Mouse (Mus musculus): ENCODE measurements around the gene Atf7ip. TPM values are rescaled to one million over a fixed set of nuclear protein-coding genes. Genes with fewer than 3 reads are reported as not detected.
A peak's percentile ranks its signal among the peaks of the same experiment; 100 is the strongest.

Atf7ip gene
- polyA plus RNA-seq, 1 experiment from 2014 or later, result 43.5 TPM

- Histone ChIP-seq H3K4me3 (replicated peaks) (no peak overlapping the region), H3K27ac (no peak overlapping the region), H3K4me2 (no peak overlapping the region), H3K9ac (replicated peaks) (no peak overlapping the region), H3K36me3 (no peaks in the 10 kb centered on the region), H3K9me3 (no peaks in the 10 kb centered on the region), H3K27me3 (no peaks in the 10 kb centered on the region), H3K4me1 (replicated peaks) (no peaks in the 10 kb centered on the region)
- whole genome bisulfite sequencing, result 68% methylated on average over 5 of the region's 5 CpGs
- ATAC-seq (ENCODE audit: insufficient number of reproducible peaks, insufficient read depth, low FRiP score, low TSS enrichment, low read depth), result no peak
Observed at GRCm38 (mm10) chr6:136497744-136498143, 8.2 kb upstream of the Atf7ip start.

GRCm38 (mm10) chr6:136499292-136499977 is 6.5 kb upstream of the Atf7ip start:
- H3K4me3 ChIP-seq (replicated peaks), result no peak overlapping the region
- H3K27me3 ChIP-seq, result no peaks in the 10 kb centered on the region
- no peak overlapping the region for H3K9ac ChIP-seq (replicated peaks)
- no peaks in the 10 kb centered on the region for H3K4me1 ChIP-seq (replicated peaks)
- no peak for ATAC-seq (ENCODE audit: insufficient number of reproducible peaks, insufficient read depth, low FRiP score, low TSS enrichment, low read depth)
- H3K27ac ChIP-seq, result no peak overlapping the region
- 74% methylated on average over 10 of the region's 10 CpGs for whole genome bisulfite sequencing
- H3K9me3 ChIP-seq, result no peaks in the 10 kb centered on the region
- no peak overlapping the region for H3K4me2 ChIP-seq
- H3K36me3 ChIP-seq, result no peaks in the 10 kb centered on the region

- no peaks in the 10 kb centered on the region for H3K9me3 ChIP-seq
- no peak for ATAC-seq (ENCODE audit: insufficient number of reproducible peaks, insufficient read depth, low FRiP score, low TSS enrichment, low read depth)
- no peak overlapping the region for H3K27ac ChIP-seq
- H3K9ac ChIP-seq (replicated peaks), result no peak overlapping the region
- H3K4me3 ChIP-seq (replicated peaks), result no peak overlapping the region
- WGBS, result 79% methylated on average over 3 of the region's 3 CpGs
- H3K4me2 ChIP-seq, result no peak overlapping the region
- no peaks in the 10 kb centered on the region for H3K4me1 ChIP-seq (replicated peaks)
- no peaks in the 10 kb centered on the region for H3K36me3 ChIP-seq
- H3K27me3 ChIP-seq, result no peaks in the 10 kb centered on the region
Observed at GRCm38 (mm10) chr6:136508652-136509051, 2.7 kb downstream of the Atf7ip start.

- Histone ChIP-seq H3K9ac (replicated peaks) (no peak overlapping the region), H3K27ac (no peak overlapping the region), H3K4me1 (replicated peaks) (no peaks in the 10 kb centered on the region), H3K4me3 (replicated peaks) (no peak overlapping the region), H3K9me3 (peaks cover 11% of the 10 kb centered on the region), H3K27me3 (no peaks in the 10 kb centered on the region), H3K36me3 (no peaks in the 10 kb centered on the region), H3K4me2 (no peak overlapping the region)
- ATAC-seq (ENCODE audit: insufficient number of reproducible peaks, insufficient read depth, low FRiP score, low TSS enrichment, low read depth), result no peak
- WGBS, result 82% methylated on average over 7 of the region's 7 CpGs
Observed at GRCm38 (mm10) chr6:136510945-136511344, 5.0 kb downstream of the Atf7ip start.

GRCm38 (mm10) chr6:136512351-136512750 is 6.4 kb downstream of the Atf7ip start:
- Histone ChIP-seq H3K27ac (no peak overlapping the region), H3K4me3 (replicated peaks) (no peak overlapping the region), H3K9ac (replicated peaks) (no peak overlapping the region), H3K4me1 (replicated peaks) (no peaks in the 10 kb centered on the region), H3K4me2 (no peak overlapping the region), H3K36me3 (no peaks in the 10 kb centered on the region), H3K9me3 (peaks cover 11% of the 10 kb centered on the region), H3K27me3 (no peaks in the 10 kb centered on the region)
- ATAC-seq (ENCODE audit: insufficient number of reproducible peaks, insufficient read depth, low FRiP score, low TSS enrichment, low read depth), result no peak
- 80% methylated on average over 3 of the region's 3 CpGs for WGBS

- H3K9me3 ChIP-seq, result peaks cover 11% of the 10 kb centered on the region
- WGBS, result 91% methylated on average over 6 of the region's 6 CpGs
- no peak overlapping the region for H3K4me2 ChIP-seq
- H3K27me3 ChIP-seq, result no peaks in the 10 kb centered on the region
- H3K4me3 ChIP-seq (replicated peaks), result no peak overlapping the region
- H3K36me3 ChIP-seq, result peaks cover 4% of the 10 kb centered on the region; the same call in 1 of the 2 replicates
- peaks cover 1% of the 10 kb centered on the region; the same call in 1 of the 2 replicates for H3K4me1 ChIP-seq (replicated peaks)
- ATAC-seq (ENCODE audit: insufficient number of reproducible peaks, insufficient read depth, low FRiP score, low TSS enrichment, low read depth), result no peak
- H3K9ac ChIP-seq (replicated peaks), result no peak overlapping the region
- H3K27ac ChIP-seq, result no peak overlapping the region
Observed at GRCm38 (mm10) chr6:136516626-136517025, 10.7 kb downstream of the Atf7ip start.

- no peak for ATAC-seq (ENCODE audit: insufficient number of reproducible peaks, insufficient read depth, low FRiP score, low TSS enrichment, low read depth)
- Histone ChIP-seq H3K4me2 (no peak overlapping the region), H3K9ac (replicated peaks) (no peak overlapping the region), H3K9me3 (peaks cover 11% of the 10 kb centered on the region), H3K4me1 (replicated peaks) (peaks cover 3% of the 10 kb centered on the region; the same call in 1 of the 2 replicates), H3K4me3 (replicated peaks) (no peak overlapping the region), H3K27ac (no peak overlapping the region), H3K27me3 (no peaks in the 10 kb centered on the region), H3K36me3 (peaks cover 5% of the 10 kb centered on the region; the same call in 1 of the 2 replicates)
Observed at GRCm38 (mm10) chr6:136517221-136517620, 11.3 kb downstream of the Atf7ip start.

GRCm38 (mm10) chr6:136518537-136519246 is 12.7 kb downstream of the Atf7ip start:
- ATAC-seq (ENCODE audit: insufficient number of reproducible peaks, insufficient read depth, low FRiP score, low TSS enrichment, low read depth), result peak; percentile 96
- Histone ChIP-seq H3K9ac (replicated peaks) (peak overlapping the region; percentile 69), H3K4me1 (replicated peaks) (peaks cover 7% of the 10 kb centered on the region; the same call in 1 of the 2 replicates), H3K27ac (peak overlapping the region; percentile 98), H3K9me3 (peaks cover 11% of the 10 kb centered on the region), H3K4me2 (peak overlapping the region; percentile 44), H3K36me3 (peaks cover 18% of the 10 kb centered on the region), H3K27me3 (no peaks in the 10 kb centered on the region), H3K4me3 (replicated peaks) (peak overlapping the region; percentile 61)
- under 1% methylated on average over 59 of the region's 59 CpGs for WGBS

GRCm38 (mm10) chr6:136519254-136519653 is 13.3 kb downstream of the Atf7ip start:
- H3K4me1 ChIP-seq (replicated peaks), result peaks cover 7% of the 10 kb centered on the region; the same call in 1 of the 2 replicates
- peaks cover 5% of the 10 kb centered on the region for H3K9me3 ChIP-seq
- 4% methylated on average over 17 of the region's 17 CpGs for WGBS
- no peak for ATAC-seq (ENCODE audit: insufficient number of reproducible peaks, insufficient read depth, low FRiP score, low TSS enrichment, low read depth)
- H3K4me3 ChIP-seq (replicated peaks), result peak overlapping the region; percentile 61
- H3K27ac ChIP-seq, result peak overlapping the region; percentile 98
- no peaks in the 10 kb centered on the region for H3K27me3 ChIP-seq
- H3K9ac ChIP-seq (replicated peaks), result 0 out of 2 replicates have a peak overlapping the region, but pooled peaks have one; percentile 37
- peaks cover 18% of the 10 kb centered on the region for H3K36me3 ChIP-seq
- H3K4me2 ChIP-seq, result peak overlapping the region; percentile 44

GRCm38 (mm10) chr6:136520361-136520760 is 14.4 kb downstream of the Atf7ip start:
- H3K4me2 ChIP-seq, result peak overlapping the region; percentile 21; the same call in 1 of the 2 replicates
- 82% methylated on average over 2 of the region's 2 CpGs for WGBS
- H3K9me3 ChIP-seq, result peaks cover 7% of the 10 kb centered on the region; the same call in 1 of the 2 replicates
- peaks cover 28% of the 10 kb centered on the region for H3K36me3 ChIP-seq
- H3K4me1 ChIP-seq (replicated peaks), result peaks cover 7% of the 10 kb centered on the region; the same call in 1 of the 2 replicates
- H3K27me3 ChIP-seq, result no peaks in the 10 kb centered on the region
- ATAC-seq (ENCODE audit: insufficient number of reproducible peaks, insufficient read depth, low FRiP score, low TSS enrichment, low read depth), result no peak
- no peak overlapping the region for H3K9ac ChIP-seq (replicated peaks)
- no peak overlapping the region for H3K4me3 ChIP-seq (replicated peaks)
- H3K27ac ChIP-seq, result no peak overlapping the region

GRCm38 (mm10) chr6:136521681-136522080 is 15.7 kb downstream of the Atf7ip start:
- Histone ChIP-seq H3K4me3 (replicated peaks) (no peak overlapping the region), H3K9ac (replicated peaks) (no peak overlapping the region), H3K27ac (no peak overlapping the region), H3K9me3 (peaks cover 13% of the 10 kb centered on the region; the same call in 1 of the 2 replicates), H3K4me1 (replicated peaks) (peaks cover 7% of the 10 kb centered on the region; the same call in 1 of the 2 replicates), H3K36me3 (peaks cover 39% of the 10 kb centered on the region), H3K4me2 (no peak overlapping the region), H3K27me3 (no peaks in the 10 kb centered on the region)
- no peak for ATAC-seq (ENCODE audit: insufficient number of reproducible peaks, insufficient read depth, low FRiP score, low TSS enrichment, low read depth)
